Mouse (Mus musculus): ENCODE measurements at regions not wholly inside any gene's neighbourhood (a gene's known extent, or its start where the extent isn't known, plus 50 kb on each side); places are given as distances from the start of the nearest gene placed in this dataset.

- no peak overlapping the region for H3K4me3 ChIP-seq (ENCODE audit: low read depth, low read length)
- no peak for ATAC-seq
These were observed 495.3 kb downstream of the Pdha2 start for GRCm38 (mm10) chr3:140716896-140717295.

GRCm38 (mm10) chr3:140707591-140708131 is 504.5 kb downstream of the Pdha2 start:
- no peak for DNase-seq (ENCODE audit: low spot score)
- Histone ChIP-seq H3K27me3 (replicated peaks; ENCODE audit: control insufficient read depth, insufficient read depth, low read length) (no peaks in the 10 kb centered on the region), H3K27ac (ENCODE audit: low read depth, low read length) (no peak overlapping the region), H3K9me3 (replicated peaks; ENCODE audit: control insufficient read depth, low read length) (no peaks in the 10 kb centered on the region), H3K4me3 (ENCODE audit: low read depth, low read length) (no peak overlapping the region), H3K4me1 (ENCODE audit: control insufficient read depth, insufficient read depth, low read length) (no peaks in the 10 kb centered on the region), H3K36me3 (ENCODE audit: control insufficient read depth, insufficient read depth, low read length) (no peaks in the 10 kb centered on the region), H3K4me2 (ENCODE audit: low read length) (no peak overlapping the region), H3K9ac (ENCODE audit: low read length) (no peak overlapping the region)
- WGBS, result 79% methylated on average over 3 of the region's 3 CpGs
- no peak for ATAC-seq

More at GRCm38 (mm10) chr3:140716896-140717295, 495.3 kb downstream of the Pdha2 start:
- Histone ChIP-seq H3K27me3 (replicated peaks; ENCODE audit: control insufficient read depth, insufficient read depth, low read length) (no peaks in the 10 kb centered on the region), H3K36me3 (ENCODE audit: control insufficient read depth, insufficient read depth, low read length) (no peaks in the 10 kb centered on the region), H3K9me3 (replicated peaks; ENCODE audit: control insufficient read depth, low read length) (no peaks in the 10 kb centered on the region), H3K9ac (ENCODE audit: low read length) (no peak overlapping the region), H3K27ac (ENCODE audit: low read depth, low read length) (no peak overlapping the region), H3K4me1 (ENCODE audit: control insufficient read depth, insufficient read depth, low read length) (no peaks in the 10 kb centered on the region), H3K4me2 (ENCODE audit: low read length) (no peak overlapping the region)
- no peak for DNase-seq (ENCODE audit: low spot score)

DNA sequence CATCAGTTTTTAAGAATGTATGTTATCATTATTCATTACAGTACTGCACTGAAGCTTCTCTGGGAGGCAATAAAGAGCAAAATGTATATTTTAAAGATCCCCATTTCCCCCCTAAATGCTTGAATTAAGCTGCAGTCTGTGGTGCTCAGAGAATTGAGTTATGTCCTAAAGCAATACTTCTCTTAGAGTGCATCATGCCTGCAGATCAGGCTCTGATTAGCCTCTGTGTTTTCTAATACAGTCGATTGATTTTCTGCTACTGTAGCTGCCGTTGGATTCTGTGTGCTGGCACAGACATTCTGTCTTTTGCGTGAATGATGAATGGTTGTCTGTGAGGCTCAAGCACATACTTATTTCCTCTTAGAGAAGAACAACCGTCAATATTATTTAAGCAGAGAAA is 505.4 kb downstream of the Pdha2 start:
- Histone ChIP-seq H3K4me2 (ENCODE audit: low read length) (no peak overlapping the region), H3K27ac (ENCODE audit: low read depth, low read length) (no peak overlapping the region), H3K9me3 (replicated peaks; ENCODE audit: control insufficient read depth, low read length) (no peaks in the 10 kb centered on the region), H3K36me3 (ENCODE audit: control insufficient read depth, insufficient read depth, low read length) (no peaks in the 10 kb centered on the region), H3K4me3 (ENCODE audit: low read depth, low read length) (no peak overlapping the region), H3K27me3 (replicated peaks; ENCODE audit: control insufficient read depth, insufficient read depth, low read length) (no peaks in the 10 kb centered on the region), H3K9ac (ENCODE audit: low read length) (no peak overlapping the region), H3K4me1 (ENCODE audit: control insufficient read depth, insufficient read depth, low read length) (no peaks in the 10 kb centered on the region)
- WGBS, result 88% methylated on average over 4 of the region's 4 CpGs
- ATAC-seq, result no peak
- no peak for DNase-seq (ENCODE audit: low spot score)

GRCm38 (mm10) chr3:140705536-140705935 is 506.6 kb downstream of the Pdha2 start:
- WGBS, result 70% methylated on average over 3 of the region's 3 CpGs

DNA sequence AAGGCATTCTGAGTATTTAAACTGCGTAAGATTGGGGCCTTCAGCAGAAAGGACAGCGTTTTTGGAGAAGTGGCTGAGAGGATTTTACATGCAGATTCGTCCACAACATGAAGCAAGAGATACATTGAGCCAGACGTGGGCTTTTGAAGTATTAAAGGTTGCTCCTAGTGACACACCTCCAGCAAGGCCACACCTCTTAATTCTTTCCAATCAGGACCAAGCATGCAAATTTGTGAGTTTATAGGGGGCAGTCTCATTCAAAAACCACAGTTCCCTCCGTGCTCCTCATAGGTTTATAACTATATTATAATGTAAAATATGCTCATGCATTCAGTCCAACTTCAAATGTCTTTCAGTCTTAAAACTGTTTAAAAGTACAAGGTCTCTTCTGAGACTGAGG is 509.2 kb downstream of the Pdha2 start:
- no peak for DNase-seq (ENCODE audit: low spot score)
- ATAC-seq, result no peak
- Histone ChIP-seq H3K9me3 (replicated peaks; ENCODE audit: control insufficient read depth, low read length) (no peaks in the 10 kb centered on the region), H3K4me3 (ENCODE audit: low read depth, low read length) (no peak overlapping the region), H3K27ac (ENCODE audit: low read depth, low read length) (no peak overlapping the region), H3K4me2 (ENCODE audit: low read length) (no peak overlapping the region), H3K27me3 (replicated peaks; ENCODE audit: control insufficient read depth, insufficient read depth, low read length) (no peaks in the 10 kb centered on the region), H3K36me3 (ENCODE audit: control insufficient read depth, insufficient read depth, low read length) (no peaks in the 10 kb centered on the region), H3K4me1 (ENCODE audit: control insufficient read depth, insufficient read depth, low read length) (no peaks in the 10 kb centered on the region), H3K9ac (ENCODE audit: low read length) (no peak overlapping the region)
- 64% methylated on average over 5 of the region's 5 CpGs for WGBS

More at GRCm38 (mm10) chr3:140705536-140705935, 506.6 kb downstream of the Pdha2 start:
- Histone ChIP-seq H3K9ac (ENCODE audit: low read length) (no peak overlapping the region), H3K4me2 (ENCODE audit: low read length) (no peak overlapping the region), H3K36me3 (ENCODE audit: control insufficient read depth, insufficient read depth, low read length) (no peaks in the 10 kb centered on the region), H3K9me3 (replicated peaks; ENCODE audit: control insufficient read depth, low read length) (no peaks in the 10 kb centered on the region), H3K4me3 (ENCODE audit: low read depth, low read length) (no peak overlapping the region), H3K27ac (ENCODE audit: low read depth, low read length) (no peak overlapping the region), H3K27me3 (replicated peaks; ENCODE audit: control insufficient read depth, insufficient read depth, low read length) (no peaks in the 10 kb centered on the region), H3K4me1 (ENCODE audit: control insufficient read depth, insufficient read depth, low read length) (no peaks in the 10 kb centered on the region)
- ATAC-seq (no peak), DNase-seq (ENCODE audit: low spot score) (peak; percentile 17)

- Histone ChIP-seq H3K4me1 (ENCODE audit: control insufficient read depth, insufficient read depth, low read length) (no peaks in the 10 kb centered on the region), H3K27me3 (replicated peaks; ENCODE audit: control insufficient read depth, insufficient read depth, low read length) (no peaks in the 10 kb centered on the region), H3K4me2 (ENCODE audit: low read length) (no peak overlapping the region), H3K36me3 (ENCODE audit: control insufficient read depth, insufficient read depth, low read length) (no peaks in the 10 kb centered on the region), H3K27ac (ENCODE audit: low read depth, low read length) (no peak overlapping the region), H3K9me3 (replicated peaks; ENCODE audit: control insufficient read depth, low read length) (no peaks in the 10 kb centered on the region), H3K4me3 (ENCODE audit: low read depth, low read length) (no peak overlapping the region), H3K9ac (ENCODE audit: low read length) (no peak overlapping the region)
- WGBS, result 95% methylated on average over 6 of the region's 6 CpGs
- DNase-seq (ENCODE audit: low spot score), result no peak
- ATAC-seq, result no peak
These were observed 509.9 kb downstream of the Pdha2 start for GRCm38 (mm10) chr3:140702271-140702681.

- H3K36me3 ChIP-seq (ENCODE audit: control insufficient read depth, insufficient read depth, low read length), result no peaks in the 10 kb centered on the region
- no peak overlapping the region for H3K4me2 ChIP-seq (ENCODE audit: low read length)
- no peaks in the 10 kb centered on the region for H3K27me3 ChIP-seq (replicated peaks; ENCODE audit: control insufficient read depth, insufficient read depth, low read length)
- no peaks in the 10 kb centered on the region for H3K9me3 ChIP-seq (replicated peaks; ENCODE audit: control insufficient read depth, low read length)
- no peak overlapping the region for H3K27ac ChIP-seq (ENCODE audit: low read depth, low read length)
- H3K9ac ChIP-seq (ENCODE audit: low read length), result no peak overlapping the region
- DNase-seq (ENCODE audit: low spot score) (peak; percentile 42), ATAC-seq (peak; percentile 50; the same call in 1 of the 2 replicates)
- H3K4me3 ChIP-seq (ENCODE audit: low read depth, low read length), result no peak overlapping the region
- WGBS, result 10% methylated on average over 3 of the region's 3 CpGs
- H3K4me1 ChIP-seq (ENCODE audit: control insufficient read depth, insufficient read depth, low read length), result no peaks in the 10 kb centered on the region
These were observed 514.9 kb downstream of the Pdha2 start for GRCm38 (mm10) chr3:140697295-140697694.

DNA sequence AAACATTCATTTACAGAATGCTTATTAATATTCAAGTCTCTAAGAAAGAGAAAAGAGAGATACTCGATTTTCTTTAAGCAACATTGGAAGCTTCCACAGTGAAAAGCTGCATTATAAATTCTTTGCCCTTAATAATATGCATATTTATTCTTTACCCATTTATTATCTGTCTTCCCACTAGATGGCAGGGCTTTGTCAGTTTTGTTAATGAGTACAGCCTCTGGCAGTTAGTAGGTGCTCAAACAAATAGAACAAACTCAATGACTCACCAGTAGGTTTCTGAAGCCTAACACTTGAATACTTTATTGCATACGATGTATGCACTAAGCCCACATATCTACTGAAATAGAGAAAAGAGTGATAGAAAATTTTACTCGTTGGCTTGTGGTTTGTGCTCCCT is 529.4 kb downstream of the Pdha2 start:
- Histone ChIP-seq H3K36me3 (ENCODE audit: control insufficient read depth, insufficient read depth, low read length) (no peaks in the 10 kb centered on the region), H3K27me3 (replicated peaks; ENCODE audit: control insufficient read depth, insufficient read depth, low read length) (no peaks in the 10 kb centered on the region), H3K9me3 (replicated peaks; ENCODE audit: control insufficient read depth, low read length) (no peaks in the 10 kb centered on the region), H3K4me1 (ENCODE audit: control insufficient read depth, insufficient read depth, low read length) (no peaks in the 10 kb centered on the region), H3K27ac (ENCODE audit: low read depth, low read length) (no peak overlapping the region), H3K9ac (ENCODE audit: low read length) (no peak overlapping the region), H3K4me3 (ENCODE audit: low read depth, low read length) (no peak overlapping the region), H3K4me2 (ENCODE audit: low read length) (no peak overlapping the region)
- ATAC-seq (no peak), DNase-seq (ENCODE audit: low spot score) (no peak)
- WGBS, result 53% methylated on average over 3 of the region's 3 CpGs

- no peak overlapping the region for H3K4me3 ChIP-seq (ENCODE audit: low read depth, low read length)
- no peak overlapping the region for H3K9ac ChIP-seq (ENCODE audit: low read length)
- H3K4me1 ChIP-seq (ENCODE audit: control insufficient read depth, insufficient read depth, low read length), result no peaks in the 10 kb centered on the region
- H3K36me3 ChIP-seq (ENCODE audit: control insufficient read depth, insufficient read depth, low read length), result no peaks in the 10 kb centered on the region
- peak; percentile 24 for DNase-seq (ENCODE audit: low spot score)
- H3K9me3 ChIP-seq (replicated peaks; ENCODE audit: control insufficient read depth, low read length), result no peaks in the 10 kb centered on the region
- H3K27ac ChIP-seq (ENCODE audit: low read depth, low read length), result no peak overlapping the region
- ATAC-seq, result no peak
- H3K27me3 ChIP-seq (replicated peaks; ENCODE audit: control insufficient read depth, insufficient read depth, low read length), result no peaks in the 10 kb centered on the region
- WGBS, result 37% methylated on average over 9 of the region's 9 CpGs
- no peak overlapping the region for H3K4me2 ChIP-seq (ENCODE audit: low read length)
These were observed 566.3 kb downstream of the Pdha2 start for GRCm38 (mm10) chr3:140645785-140646388.

All from forebrain, embryonic 14.5 days (tissue).